Mouse (Mus musculus): ENCODE measurements around the gene Slc16a3. TPM values are rescaled to one million over a fixed set of nuclear protein-coding genes. Genes with fewer than 3 reads are reported as not detected.

Gene Slc16a3
- total and polyA plus RNA-seq, 2 experiments from 2014 or later: 3.6 to 9.0 TPM

DNA sequence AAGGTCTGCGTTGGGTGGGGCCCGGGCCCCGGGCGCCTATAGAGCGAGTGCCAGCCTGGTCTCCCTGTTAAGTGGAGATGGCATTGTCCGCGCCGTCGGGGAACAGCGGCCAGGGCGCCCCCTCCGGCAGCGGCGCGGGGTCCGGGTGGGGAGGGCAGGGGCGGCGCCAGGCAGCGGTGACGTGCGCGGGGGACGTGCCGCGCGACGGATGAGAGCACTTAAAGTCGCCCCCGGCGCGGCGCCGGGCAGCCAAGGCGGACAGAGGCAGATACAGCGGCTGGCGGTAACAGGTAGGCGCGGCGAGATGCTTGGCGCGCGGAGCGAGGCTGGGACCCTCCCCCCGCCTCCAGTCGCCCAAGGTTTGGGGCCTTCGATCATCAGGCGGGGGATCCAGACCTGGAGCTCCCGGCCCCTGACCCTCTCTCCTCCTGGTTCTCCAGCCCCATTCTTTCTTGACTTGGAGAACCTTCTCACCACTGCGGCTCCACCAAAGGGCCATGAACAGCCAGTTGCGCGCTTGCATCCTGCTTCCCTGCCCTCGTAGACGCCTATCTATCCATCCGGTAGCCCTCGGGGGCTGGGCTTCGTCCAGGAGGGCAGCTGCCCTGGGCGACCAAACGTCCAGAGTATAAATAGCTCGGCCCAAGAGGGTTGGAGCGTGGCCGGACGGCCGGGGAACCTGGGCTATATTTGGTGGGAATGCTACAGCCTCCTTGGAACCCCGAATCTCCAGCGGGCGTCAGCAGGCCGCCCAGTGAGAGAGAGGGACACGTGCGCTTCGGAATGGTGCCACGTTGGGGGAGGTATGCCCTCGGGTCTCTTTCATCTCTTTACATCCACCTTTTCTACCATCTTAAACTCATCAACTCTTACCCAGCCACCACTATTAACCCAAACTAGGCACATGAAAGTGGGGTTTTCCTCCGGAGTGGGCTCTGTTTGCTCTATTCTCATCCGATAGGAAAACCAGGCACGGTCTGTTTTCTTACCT lies 876 bp downstream of the Slc16a3 start:
- Histone ChIP-seq H3K27me3 (ENCODE audit: insufficient read depth, low read length) (peaks cover 18% of the 10 kb centered on the region), H3K36me3 (ENCODE audit: insufficient read depth) (no peaks in the 10 kb centered on the region), H3K4me2 (ENCODE audit: low read depth) (peak overlapping the region; percentile 50), H3K4me1 (ENCODE audit: insufficient read depth) (no peaks in the 10 kb centered on the region), H3K4me3 (ENCODE audit: low read depth, low read length) (peak overlapping the region; percentile 35), H3K9me3 (ENCODE audit: low read length) (no peaks in the 10 kb centered on the region), H3K27ac (ENCODE audit: low read depth, low read length) (no peak overlapping the region), H3K9ac (peak overlapping the region; percentile 18)
- DNase-seq (no peak), ATAC-seq (peak; percentile 25)
- no peak for TF ChIP-seq CTCF (IDR thresholded peaks at IDR 0.05; ENCODE audit: low read depth)
- WGBS: 4% methylated on average over 71 of the region's 75 CpGs

DNA sequence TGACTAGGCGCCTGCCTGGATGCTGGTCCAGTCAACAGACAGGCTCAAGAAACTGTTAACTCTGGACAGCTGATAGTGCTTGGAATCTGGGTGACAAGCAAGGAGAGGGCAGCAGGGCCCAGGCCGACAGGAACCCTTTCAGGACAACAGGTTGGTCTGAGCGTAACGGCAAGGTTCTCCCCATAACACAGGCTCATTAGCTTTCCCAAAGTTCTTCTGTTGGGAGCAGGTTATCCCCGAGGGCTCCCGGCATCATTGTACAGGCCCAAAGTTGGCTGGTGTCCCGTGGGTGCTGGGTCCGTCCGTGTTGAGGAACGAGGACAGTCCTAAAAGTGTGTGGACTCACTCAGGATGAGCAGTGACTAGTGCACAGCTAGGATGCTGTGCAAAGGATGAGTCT lies 1.6 kb downstream of the Slc16a3 start:
- Histone ChIP-seq H3K9ac (no peak overlapping the region), H3K9me3 (ENCODE audit: low read length) (no peaks in the 10 kb centered on the region), H3K4me2 (ENCODE audit: low read depth) (peak overlapping the region; percentile 55), H3K4me1 (ENCODE audit: insufficient read depth) (no peaks in the 10 kb centered on the region), H3K36me3 (ENCODE audit: insufficient read depth) (no peaks in the 10 kb centered on the region), H3K27ac (ENCODE audit: low read depth, low read length) (no peak overlapping the region), H3K27me3 (ENCODE audit: insufficient read depth, low read length) (peaks cover 18% of the 10 kb centered on the region), H3K4me3 (ENCODE audit: low read depth, low read length) (0 out of 2 replicates have a peak overlapping the region, but pooled peaks have one; percentile 35)
- ATAC-seq (no peak), DNase-seq (no peak)
- no peak for TF ChIP-seq CTCF (IDR thresholded peaks at IDR 0.05; ENCODE audit: low read depth)
- 21% methylated on average over 10 of the region's 10 CpGs for WGBS

DNA sequence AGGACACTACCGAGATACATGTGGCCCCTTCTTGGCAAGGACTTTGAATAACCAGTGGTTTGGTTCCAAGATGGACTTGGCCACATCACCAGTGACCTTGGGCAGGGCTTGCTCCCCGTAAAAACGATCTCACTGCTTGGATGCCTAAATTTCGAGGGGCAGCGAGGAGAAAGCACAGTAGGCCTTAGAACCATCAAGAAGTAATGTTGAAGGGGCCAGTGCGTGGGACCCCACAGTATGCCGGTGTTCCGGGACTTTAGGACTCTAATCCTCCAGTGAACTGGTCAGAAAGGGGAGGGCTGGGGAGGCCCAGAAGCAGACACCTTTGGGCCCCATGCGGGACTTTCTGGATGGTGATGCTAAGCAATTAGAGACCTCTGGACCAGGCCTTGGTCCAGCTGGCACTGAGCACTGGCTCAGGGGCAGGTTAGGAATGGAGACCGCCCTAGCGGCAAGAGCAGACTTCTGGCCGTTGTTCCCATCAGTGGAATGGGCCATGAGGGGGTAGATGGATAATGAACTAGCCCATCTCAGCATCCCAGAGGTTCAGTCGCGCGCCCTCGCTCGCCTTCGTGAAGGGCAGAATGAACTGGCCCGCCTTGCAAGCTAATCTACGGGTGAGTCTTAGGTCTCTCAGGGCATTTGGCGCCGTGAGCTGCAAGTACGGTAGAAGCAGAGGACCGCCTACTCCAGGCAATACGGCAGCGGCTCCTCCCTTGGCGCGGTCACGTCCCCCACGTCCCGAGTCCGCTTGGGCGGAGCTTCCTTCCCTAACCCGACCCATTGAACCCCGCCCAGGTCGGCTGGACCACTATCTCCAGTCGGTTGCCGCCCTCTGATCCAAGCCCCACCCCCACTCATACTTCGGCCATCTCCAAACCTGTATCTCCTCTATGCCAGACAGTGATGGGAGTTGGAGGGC lies 2.3 kb downstream of the Slc16a3 start:
- peak; percentile 81 for ATAC-seq

DNA sequence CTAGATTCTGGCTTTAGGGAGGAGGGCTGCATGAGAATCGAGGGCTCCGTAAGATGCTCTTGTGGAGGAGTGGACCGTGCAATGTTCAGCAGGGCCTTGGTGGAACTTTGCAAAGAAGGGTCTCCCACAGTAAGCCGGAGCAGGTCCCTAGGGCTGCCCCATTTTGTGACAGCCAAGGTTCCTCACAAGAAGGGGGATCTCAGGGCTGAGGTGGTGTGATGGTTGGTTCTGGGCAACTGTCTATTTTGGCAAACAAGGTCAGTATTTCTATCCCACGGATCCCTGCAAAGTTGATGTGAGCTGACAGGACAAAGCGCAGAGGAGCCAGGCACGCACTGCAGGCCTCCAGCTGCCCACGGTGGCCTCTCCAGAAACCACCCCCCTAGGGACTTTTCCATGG lies 3.0 kb downstream of the Slc16a3 start:
- ATAC-seq: peak; percentile 28
- Histone ChIP-seq H3K9me3 (ENCODE audit: low read length) (no peaks in the 10 kb centered on the region), H3K4me2 (ENCODE audit: low read depth) (peak overlapping the region; percentile 55), H3K27ac (ENCODE audit: low read depth, low read length) (no peak overlapping the region), H3K9ac (peak overlapping the region; percentile 26; the same call in 1 of the 2 replicates), H3K36me3 (ENCODE audit: insufficient read depth) (no peaks in the 10 kb centered on the region; the same call in 1 of the 2 replicates), H3K4me1 (ENCODE audit: insufficient read depth) (no peaks in the 10 kb centered on the region), H3K4me3 (ENCODE audit: low read depth, low read length) (peak overlapping the region; percentile 42), H3K27me3 (ENCODE audit: insufficient read depth, low read length) (peaks cover 18% of the 10 kb centered on the region)
- DNase-seq: no peak
- TF ChIP-seq CTCF (IDR thresholded peaks at IDR 0.05; ENCODE audit: low read depth): no peak
- 18% methylated on average over 8 of the region's 8 CpGs for whole genome bisulfite sequencing

More for the DNA sequence above, 2.3 kb downstream of the Slc16a3 start:
- no peaks in the 10 kb centered on the region for H3K9me3 ChIP-seq (ENCODE audit: low read length)
- H3K4me1 ChIP-seq (ENCODE audit: insufficient read depth): no peaks in the 10 kb centered on the region
- H3K36me3 ChIP-seq (ENCODE audit: insufficient read depth): no peaks in the 10 kb centered on the region
- H3K27ac ChIP-seq (ENCODE audit: low read depth, low read length): no peak overlapping the region
- WGBS: 3% methylated on average over 39 of the region's 39 CpGs
- H3K4me2 ChIP-seq (ENCODE audit: low read depth): peak overlapping the region; percentile 55
- DNase-seq: peak; percentile 67
- peak; percentile 16; the same call in 1 of the 2 replicates for TF ChIP-seq CTCF (IDR thresholded peaks at IDR 0.05; ENCODE audit: low read depth)
- H3K27me3 ChIP-seq (ENCODE audit: insufficient read depth, low read length): peaks cover 18% of the 10 kb centered on the region
- peak overlapping the region; percentile 26; the same call in 1 of the 2 replicates for H3K9ac ChIP-seq
- H3K4me3 ChIP-seq (ENCODE audit: low read depth, low read length): peak overlapping the region; percentile 42

DNA sequence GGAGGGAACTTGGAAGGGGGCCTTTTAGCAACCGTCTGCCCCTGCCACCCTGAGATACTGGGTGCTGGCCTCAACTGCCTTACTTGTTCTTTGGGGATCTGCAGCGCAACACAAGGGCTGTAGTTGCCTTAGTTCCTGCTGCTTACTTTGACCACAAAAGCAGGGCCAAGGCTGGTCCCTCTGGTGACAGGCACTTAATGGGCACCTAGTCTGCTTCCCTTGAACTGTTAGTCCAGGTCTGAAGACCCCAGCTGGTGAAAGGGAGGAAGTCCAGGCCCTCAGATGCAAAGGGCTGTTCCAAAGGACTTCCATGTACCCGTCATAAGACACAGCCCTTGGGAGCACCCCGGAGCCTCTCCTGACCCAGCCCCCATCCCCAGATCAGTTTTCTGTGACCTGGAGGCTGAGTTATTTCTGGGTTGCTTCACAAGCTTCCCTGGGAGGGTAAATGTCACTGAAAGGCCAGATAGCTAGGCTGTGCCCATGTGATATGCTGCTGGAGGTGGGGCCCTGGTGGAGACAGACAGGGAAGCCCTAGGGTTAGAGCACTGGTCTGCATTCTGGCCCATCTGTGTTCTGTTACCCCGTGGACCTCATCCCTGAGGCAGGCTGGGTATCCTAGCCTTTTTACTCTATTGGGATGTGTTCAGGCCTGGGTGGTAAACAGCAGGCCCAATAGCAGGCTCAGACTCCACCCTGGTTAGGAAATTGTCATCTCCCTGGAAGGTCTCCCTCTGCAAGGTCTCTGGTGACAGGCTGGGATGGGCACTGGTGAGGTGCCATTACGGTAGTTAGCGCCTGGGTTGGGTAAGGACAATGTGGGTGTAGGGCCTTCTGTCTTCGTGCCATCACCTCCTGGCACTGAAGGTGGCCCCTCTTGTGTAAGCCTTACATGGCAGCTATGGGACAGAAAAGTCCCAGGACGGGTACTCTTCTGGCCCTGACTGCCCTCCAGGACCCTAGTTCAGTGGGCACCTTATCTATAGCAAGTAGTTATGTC lies 3.8 kb downstream of the Slc16a3 start:
- peaks cover 3% of the 10 kb centered on the region for H3K36me3 ChIP-seq (ENCODE audit: insufficient read depth)
- no peak for ATAC-seq
- no peaks in the 10 kb centered on the region for H3K9me3 ChIP-seq (ENCODE audit: low read length)
- no peak for TF ChIP-seq CTCF (IDR thresholded peaks at IDR 0.05; ENCODE audit: low read depth)
- H3K4me3 ChIP-seq (ENCODE audit: low read depth, low read length): no peak overlapping the region
- peaks cover 18% of the 10 kb centered on the region for H3K27me3 ChIP-seq (ENCODE audit: insufficient read depth, low read length)
- H3K9ac ChIP-seq: no peak overlapping the region
- 0 out of 2 replicates have a peak overlapping the region, but pooled peaks have one; percentile 55 for H3K4me2 ChIP-seq (ENCODE audit: low read depth)
- no peaks in the 10 kb centered on the region for H3K4me1 ChIP-seq (ENCODE audit: insufficient read depth)
- 83% methylated on average over 9 of the region's 9 CpGs for WGBS
- no peak for DNase-seq
- H3K27ac ChIP-seq (ENCODE audit: low read depth, low read length): no peak overlapping the region

DNA sequence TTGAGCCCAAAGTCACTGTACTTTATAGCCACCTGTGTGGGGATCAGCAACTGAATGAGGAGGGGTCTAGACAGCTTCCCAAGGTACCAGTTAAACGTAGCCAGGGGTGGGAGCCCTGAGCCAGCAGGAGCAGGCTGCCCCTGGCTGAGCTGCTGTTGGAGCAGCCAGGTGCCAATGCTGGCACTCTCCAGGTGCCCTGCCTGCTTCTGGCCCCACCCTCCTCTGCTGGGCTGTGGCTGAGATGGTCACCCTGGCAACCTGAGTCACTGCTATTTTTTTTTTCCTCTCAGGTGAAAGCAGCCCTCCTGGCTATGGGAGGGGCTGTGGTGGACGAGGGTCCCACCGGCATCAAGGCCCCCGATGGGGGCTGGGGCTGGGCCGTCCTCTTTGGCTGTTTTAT lies 6.7 kb downstream of the Slc16a3 start:
- ATAC-seq (no peak), DNase-seq (no peak)
- Histone ChIP-seq H3K4me1 (ENCODE audit: insufficient read depth) (no peaks in the 10 kb centered on the region), H3K4me3 (ENCODE audit: low read depth, low read length) (no peak overlapping the region), H3K4me2 (ENCODE audit: low read depth) (no peak overlapping the region), H3K9me3 (ENCODE audit: low read length) (no peaks in the 10 kb centered on the region), H3K9ac (no peak overlapping the region), H3K36me3 (ENCODE audit: insufficient read depth) (peaks cover 11% of the 10 kb centered on the region), H3K27me3 (ENCODE audit: insufficient read depth, low read length) (peaks cover 5% of the 10 kb centered on the region; the same call in 1 of the 2 replicates), H3K27ac (ENCODE audit: low read depth, low read length) (no peak overlapping the region)
- TF ChIP-seq CTCF (IDR thresholded peaks at IDR 0.05; ENCODE audit: low read depth): no peak
- 88% methylated on average over 5 of the region's 5 CpGs for WGBS
